Comparison of ENCODE assay signal across 17 mouse cellular contexts in genomic region chr5:120172729-120173101, GRCm38 (mm10). TPM values are rescaled to one million over a fixed set of nuclear protein-coding genes. Genes with fewer than 3 reads are reported as not detected.
DNase-seq lines count a peak whose midpoint lies in the region; ATAC-seq and TF ChIP-seq lines count a peak whose summit lies in the region.
"Had no signal": no experiment of that assay in that cellular context is flagged by ENCODE, and none has a peak within 500 bp of the region (broad histone marks: within the 10 kb centered on the region; RNA-seq: fewer than 3 reads in every experiment).

No protein-coding gene starts in this region.

- H3K9ac ChIP-seq in forebrain, embryonic 12.5 days: no peak overlapping the region
- no peak overlapping the region for H3K9ac ChIP-seq in forebrain, postnatal 0 days
- H3K9ac ChIP-seq in neural tube, embryonic 13.5 days: 0 out of 2 replicates have a peak overlapping the region, but pooled peaks have one; percentile 45
- H3K9ac ChIP-seq in neural tube, embryonic 15.5 days (replicated peaks): no peak overlapping the region
- no peak overlapping the region for H3K9ac ChIP-seq in liver, embryonic 16.5 days (ENCODE audit: low read depth, low read length)
- H3K9ac ChIP-seq: limb, embryonic 15.5 days had no signal

- H3K4me3 ChIP-seq in forebrain, embryonic 12.5 days (replicated peaks): no peak overlapping the region
- H3K4me3 ChIP-seq in forebrain, postnatal 0 days (ENCODE audit: low read depth, low read length): no peak overlapping the region
- H3K4me3 ChIP-seq in neural tube, embryonic 13.5 days: no peak overlapping the region
- no peak overlapping the region for H3K4me3 ChIP-seq in neural tube, embryonic 15.5 days (replicated peaks)
- no peak overlapping the region for H3K4me3 ChIP-seq in liver, embryonic 16.5 days (ENCODE audit: low read depth, low read length)
- H3K4me3 ChIP-seq: limb, embryonic 15.5 days had no signal

- WGBS in forebrain, embryonic 12.5 days: 81% methylated on average over 8 of the region's 8 CpGs
- WGBS in forebrain, postnatal 0 days: 79% methylated on average over 8 of the region's 8 CpGs
- 76% methylated on average over 8 of the region's 8 CpGs for WGBS in neural tube, embryonic 13.5 days
- 76% methylated on average over 8 of the region's 8 CpGs for WGBS in neural tube, embryonic 15.5 days
- WGBS in liver, embryonic 16.5 days (ENCODE audit: insufficient replicate concordance): 42% methylated on average over 8 of the region's 8 CpGs

- H3K27ac ChIP-seq in forebrain, embryonic 12.5 days: peak overlapping the region; percentile 43; the same call in 1 of the 2 replicates
- no peak overlapping the region for H3K27ac ChIP-seq in forebrain, postnatal 0 days (ENCODE audit: low read depth, low read length)
- H3K27ac ChIP-seq in neural tube, embryonic 13.5 days (replicated peaks): peak overlapping the region; percentile 54; the same call in 1 of the 2 replicates
- no peak overlapping the region for H3K27ac ChIP-seq in neural tube, embryonic 15.5 days (replicated peaks)
- H3K27ac ChIP-seq in liver, embryonic 16.5 days (ENCODE audit: low read length): no peak overlapping the region
- H3K27ac ChIP-seq: limb, embryonic 15.5 days had no signal

- DNase-seq in forebrain, postnatal 0 days: no peak
- no peak for DNase-seq in kidney, postnatal 14 days
- DNase-seq in heart, adult 11 months: no peak
- no peak for DNase-seq in spleen, adult 18-20 months
- DNase-seq: adrenal gland, adult 8-10 months; cerebellum, postnatal 14 days; heart, adult 18-20 months; kidney, adult 8-10 months; kidney, postnatal 4 days; right cerebral cortex, postnatal 25 days; thymus, postnatal 4 days had no signal

- no peak overlapping the region for H3K4me2 ChIP-seq in forebrain, embryonic 12.5 days
- H3K4me2 ChIP-seq in forebrain, postnatal 0 days (ENCODE audit: low read depth): no peak overlapping the region
- no peak overlapping the region for H3K4me2 ChIP-seq in neural tube, embryonic 13.5 days
- no peak overlapping the region for H3K4me2 ChIP-seq in neural tube, embryonic 15.5 days
- no peak overlapping the region for H3K4me2 ChIP-seq in liver, embryonic 16.5 days (ENCODE audit: low read depth, low read length)
- H3K4me2 ChIP-seq: limb, embryonic 15.5 days had no signal

- H3K4me1 ChIP-seq in forebrain, embryonic 12.5 days: peaks cover 40% of the 10 kb centered on the region
- no peaks in the 10 kb centered on the region; the same call in 1 of the 2 replicates for H3K4me1 ChIP-seq in forebrain, postnatal 0 days (ENCODE audit: insufficient read depth)
- H3K4me1 ChIP-seq in neural tube, embryonic 13.5 days (replicated peaks): peaks cover 48% of the 10 kb centered on the region
- peaks cover 34% of the 10 kb centered on the region for H3K4me1 ChIP-seq in neural tube, embryonic 15.5 days
- peaks cover 14% of the 10 kb centered on the region for H3K4me1 ChIP-seq in liver, embryonic 16.5 days (ENCODE audit: control insufficient read depth, low read depth, low read length)

- H3K36me3 ChIP-seq in forebrain, embryonic 12.5 days (replicated peaks): peaks cover 10% of the 10 kb centered on the region; the same call in 1 of the 2 replicates
- peaks cover 8% of the 10 kb centered on the region for H3K36me3 ChIP-seq in forebrain, postnatal 0 days (ENCODE audit: insufficient read depth)
- H3K36me3 ChIP-seq in neural tube, embryonic 13.5 days: peaks cover 6% of the 10 kb centered on the region; the same call in 1 of the 2 replicates
- no peaks in the 10 kb centered on the region for H3K36me3 ChIP-seq in neural tube, embryonic 15.5 days
- H3K36me3 ChIP-seq in liver, embryonic 16.5 days (ENCODE audit: control insufficient read depth, insufficient read depth): no peaks in the 10 kb centered on the region

- no peak for TF ChIP-seq CTCF in forebrain, postnatal 0 days (IDR thresholded peaks at IDR 0.05; ENCODE audit: low read depth)

- ATAC-seq in forebrain, embryonic 12.5 days (ENCODE audit: low FRiP score): 0 out of 2 replicates have a peak, but pooled peaks have one; percentile 18
- no peak for ATAC-seq in forebrain, postnatal 0 days
- ATAC-seq in neural tube, embryonic 13.5 days (ENCODE audit: low read depth): no peak
- ATAC-seq in neural tube, embryonic 15.5 days (ENCODE audit: low FRiP score): no peak
- ATAC-seq in liver, embryonic 16.5 days (ENCODE audit: low read depth): peak; percentile 78

- H3K9me3 ChIP-seq in forebrain, embryonic 12.5 days: no peaks in the 10 kb centered on the region
- H3K9me3 ChIP-seq in forebrain, postnatal 0 days (ENCODE audit: low read length): no peaks in the 10 kb centered on the region
- no peaks in the 10 kb centered on the region for H3K9me3 ChIP-seq in neural tube, embryonic 13.5 days
- no peaks in the 10 kb centered on the region for H3K9me3 ChIP-seq in neural tube, embryonic 15.5 days (replicated peaks)
- H3K9me3 ChIP-seq in liver, embryonic 16.5 days (replicated peaks; ENCODE audit: control insufficient read depth, low read length): no peaks in the 10 kb centered on the region
- H3K9me3 ChIP-seq: limb, embryonic 15.5 days had no signal

- peaks cover 10% of the 10 kb centered on the region for H3K27me3 ChIP-seq in forebrain, embryonic 12.5 days
- no peaks in the 10 kb centered on the region for H3K27me3 ChIP-seq in forebrain, postnatal 0 days (ENCODE audit: insufficient read depth, low read length)
- no peaks in the 10 kb centered on the region for H3K27me3 ChIP-seq in neural tube, embryonic 13.5 days
- no peaks in the 10 kb centered on the region for H3K27me3 ChIP-seq in neural tube, embryonic 15.5 days (replicated peaks)
- no peaks in the 10 kb centered on the region for H3K27me3 ChIP-seq in liver, embryonic 16.5 days (ENCODE audit: control insufficient read depth, insufficient read depth, low read depth, low read length)
- H3K27me3 ChIP-seq: CH12.LX; limb, embryonic 15.5 days had no signal

RNA-seq across cellular contexts. Expression of gene Rbm19, which starts 56.5 kb away (rescaled TPM):
- 27.5 and 32.9 TPM in 2 replicates for polyA plus RNA-seq in forebrain, embryonic 12.5 days (2016; fragmentation: Nextera tagmentation; extraction: Ambion mirVana)
- 19.1 and 27.2 TPM in 2 replicates for total RNA-seq in forebrain, postnatal 0 days (2014; rRNA removed)
- 9.9 and 15.0 TPM in 2 replicates for polyA plus RNA-seq in forebrain, postnatal 0 days (2015; fragmentation: Nextera tagmentation; extraction: Ambion mirVana)
- polyA plus RNA-seq in neural tube, embryonic 13.5 days (2015; fragmentation: Nextera tagmentation; extraction: Ambion mirVana): 17.5 and 18.8 TPM in 2 replicates
- polyA plus RNA-seq in neural tube, embryonic 15.5 days (2015; fragmentation: Nextera tagmentation; extraction: Ambion mirVana): 18.7 and 20.2 TPM in 2 replicates
- 8.8 and 10.5 TPM in 2 replicates for polyA plus RNA-seq in liver, embryonic 16.5 days (2015; fragmentation: Nextera tagmentation; extraction: Ambion mirVana)

Comparison
In these comparisons a context has a peak if more than half of its experiments do, and no peak if none do; other contexts are left out.
1. ATAC-seq: peak in forebrain, embryonic 12.5 days (single experiment) and liver, embryonic 16.5 days (single experiment); none in forebrain, postnatal 0 days (single experiment), neural tube, embryonic 13.5 days (single experiment) and neural tube, embryonic 15.5 days (single experiment).
2. H3K27ac ChIP-seq: peak in forebrain, embryonic 12.5 days (single experiment) and neural tube, embryonic 13.5 days (single experiment); none in forebrain, postnatal 0 days (single experiment), neural tube, embryonic 15.5 days (single experiment) and liver, embryonic 16.5 days (single experiment).